Mouse (Mus musculus): Measurements from ENCODE around the gene Eif2a. TPM values are rescaled to one million over a fixed set of nuclear protein-coding genes. Genes with fewer than 3 reads are reported as not detected.

Eif2a gene
- 45.7 and 62.6 TPM in 2 replicates for polyA plus RNA-seq (2012; ENCODE audit: insufficient read depth, insufficient read length, missing spikeins)

DNA sequence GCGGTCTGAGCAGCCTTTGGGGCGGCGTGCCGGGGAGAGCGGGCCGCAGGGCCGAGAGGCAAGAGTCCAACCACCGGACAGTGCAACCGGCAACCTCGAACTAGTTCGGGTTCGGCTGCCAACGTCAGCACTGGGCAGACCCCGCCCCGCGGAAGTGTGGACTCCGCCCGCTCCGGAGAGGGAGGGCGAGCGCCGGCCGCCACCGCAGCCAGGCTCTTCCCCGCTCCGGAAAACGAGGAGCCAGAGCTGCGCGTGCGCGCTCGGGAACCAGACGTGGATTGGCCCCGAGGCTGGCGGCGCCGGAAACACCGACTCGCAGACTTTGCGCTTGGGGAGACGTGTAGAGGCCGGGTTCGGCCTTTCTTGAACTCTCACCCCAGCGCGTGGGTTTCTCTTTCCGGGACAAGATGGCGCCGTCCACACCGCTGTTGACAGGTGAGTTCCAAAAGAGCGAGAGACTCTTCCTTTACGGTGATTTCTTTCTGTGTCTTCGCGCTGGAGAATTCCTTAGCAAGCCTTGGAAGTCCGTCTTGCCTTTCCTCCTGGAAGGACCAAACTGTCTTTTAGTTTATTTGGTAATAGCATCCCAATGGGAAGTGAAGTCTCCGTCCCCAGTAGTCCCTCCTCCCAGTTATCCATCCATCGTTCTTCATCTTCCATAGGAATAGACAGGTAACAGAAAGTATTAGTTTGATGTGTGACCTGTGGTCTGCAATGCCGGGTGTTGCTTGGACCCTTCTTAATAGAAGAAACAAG is at the start of gene Eif2a, which contains the start of gene Serp1:
Gene Eif2a, plus strand, starts transcription at position 170 of the 756 bp plus-strand sequence.
Gene Serp1, minus strand, starts transcription at position 241 of the 756 bp plus-strand sequence.
- H3K4me3 ChIP-seq (ENCODE audit: insufficient read depth, low read depth, low read length): peak within 1 kb of the TSS; percentile 80
- no peaks in the 10 kb centered on the region for H3K4me1 ChIP-seq (ENCODE audit: control insufficient read depth, insufficient read depth, insufficient read length, low read length)
- peak within 1 kb of the TSS; percentile 79 for H3K27ac ChIP-seq (replicated peaks; ENCODE audit: low read depth, low read length)

DNA sequence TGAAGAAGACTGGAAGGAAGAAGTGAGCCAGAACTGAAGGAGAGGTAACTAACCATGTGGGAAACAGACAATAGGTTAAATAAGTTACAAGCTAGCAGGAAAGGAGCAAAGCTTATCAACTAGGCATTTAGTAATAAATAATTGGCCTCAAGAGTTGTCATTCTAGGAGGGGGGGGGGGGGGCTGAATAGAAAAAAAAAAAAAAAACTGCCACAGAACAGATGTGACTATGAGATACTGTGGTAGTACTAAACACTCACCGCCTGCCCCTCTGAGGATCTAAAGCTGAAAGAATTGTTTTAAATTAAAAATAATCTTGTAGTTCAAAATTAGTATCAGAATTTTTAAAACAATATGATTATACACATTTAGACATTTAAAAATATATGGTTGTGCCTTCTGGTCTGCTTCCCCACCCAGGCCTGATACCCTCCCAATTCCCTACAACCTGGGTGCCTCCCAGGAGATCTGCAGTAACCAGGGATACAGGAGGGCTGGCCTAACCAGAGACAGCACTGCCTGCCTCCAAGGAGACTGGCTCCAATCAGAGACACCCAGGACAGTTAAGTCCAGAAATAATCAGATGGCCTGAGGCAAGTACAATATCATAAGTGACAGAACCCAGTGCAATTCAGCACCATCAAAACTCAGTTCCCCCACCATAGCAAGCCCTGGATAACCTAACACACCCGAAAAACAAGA is 46.7 kb upstream of the Eif2a start:
- Histone ChIP-seq H3K27ac (replicated peaks; ENCODE audit: low read depth, low read length) (no peak overlapping the region), H3K4me3 (ENCODE audit: insufficient read depth, low read depth, low read length) (no peak overlapping the region), H3K4me1 (ENCODE audit: control insufficient read depth, insufficient read depth, insufficient read length, low read length) (no peaks in the 10 kb centered on the region)

DNA sequence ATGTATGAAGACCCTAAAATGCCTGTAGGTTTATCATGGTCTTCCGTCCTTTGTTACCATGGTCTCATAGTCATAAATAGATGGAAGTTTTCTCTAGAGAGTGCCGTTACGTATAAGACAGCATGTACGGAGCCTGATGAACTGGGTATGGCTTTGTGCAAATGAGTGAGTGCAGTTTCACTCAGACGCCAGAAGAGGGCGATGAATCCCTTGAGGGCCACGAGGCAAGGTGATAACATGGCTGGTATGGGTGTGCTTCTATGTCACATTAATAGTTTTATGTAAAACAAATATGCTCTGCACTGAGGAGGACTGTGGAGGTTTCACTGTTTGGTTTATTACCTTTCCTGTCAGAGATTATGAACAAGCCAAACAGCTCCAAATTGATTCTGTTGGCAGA is 39.7 kb upstream of the Eif2a start:
- no peak overlapping the region for H3K27ac ChIP-seq (replicated peaks; ENCODE audit: low read depth, low read length)
- H3K4me1 ChIP-seq (ENCODE audit: control insufficient read depth, insufficient read depth, insufficient read length, low read length): no peaks in the 10 kb centered on the region
- H3K4me3 ChIP-seq (ENCODE audit: insufficient read depth, low read depth, low read length): no peak overlapping the region

DNA sequence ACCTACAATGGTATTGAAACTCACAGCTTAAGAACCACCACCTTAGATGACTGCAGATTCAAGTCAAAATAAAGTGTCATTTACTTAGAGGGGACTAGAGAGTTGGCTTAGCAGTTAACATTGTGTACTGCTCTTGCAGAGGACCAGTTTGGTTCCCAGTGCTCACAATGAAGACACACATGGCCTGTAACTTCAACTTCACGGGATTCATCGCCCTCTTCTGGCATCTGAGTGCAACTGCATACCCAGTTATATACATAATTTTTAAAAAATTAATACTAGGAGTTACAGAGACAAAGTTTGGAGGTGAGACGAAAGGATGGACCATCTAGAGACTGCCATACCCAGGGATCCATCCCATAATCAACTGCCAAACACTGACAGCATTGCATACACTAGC is 38.5 kb upstream of the Eif2a start:
- Histone ChIP-seq H3K4me1 (ENCODE audit: control insufficient read depth, insufficient read depth, insufficient read length, low read length) (no peaks in the 10 kb centered on the region), H3K4me3 (ENCODE audit: insufficient read depth, low read depth, low read length) (no peak overlapping the region), H3K27ac (replicated peaks; ENCODE audit: low read depth, low read length) (no peak overlapping the region)

DNA sequence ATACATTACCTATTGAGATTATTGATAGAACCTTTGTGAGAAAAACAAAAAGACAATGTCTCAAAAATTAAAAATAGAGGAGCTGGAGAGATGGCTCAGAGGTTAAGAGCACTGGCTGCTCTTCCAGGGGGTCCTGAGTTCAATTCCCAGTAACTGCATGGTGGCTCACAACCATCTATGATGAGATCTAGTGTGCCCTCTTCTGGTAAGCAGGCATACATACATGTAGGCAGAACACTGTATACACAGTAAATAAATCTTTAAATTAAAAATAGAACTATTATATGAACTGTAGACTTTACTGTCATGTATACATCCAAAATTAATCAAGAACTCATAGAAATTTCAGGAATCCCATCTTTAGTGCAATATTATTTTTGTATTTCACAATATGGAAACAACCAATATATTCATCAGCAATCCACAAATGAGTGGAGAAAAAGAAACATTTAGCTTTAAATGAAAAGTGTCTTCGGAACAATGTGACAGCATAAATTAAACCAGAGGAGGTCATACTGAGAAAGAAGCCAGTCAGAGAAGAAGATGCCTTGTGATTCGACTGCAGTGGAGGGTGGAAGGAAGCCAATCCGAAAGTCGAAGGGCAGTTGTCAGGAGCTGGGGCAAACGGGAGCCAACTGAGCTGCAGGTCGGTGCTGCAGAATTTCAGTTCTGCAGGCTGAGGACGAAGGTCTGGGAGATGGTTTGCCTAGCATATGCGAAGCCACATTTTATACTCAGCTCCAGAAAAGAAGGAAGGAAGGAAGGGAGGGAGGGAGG is 37.4 kb upstream of the Eif2a start:
- no peaks in the 10 kb centered on the region for H3K4me1 ChIP-seq (ENCODE audit: control insufficient read depth, insufficient read depth, insufficient read length, low read length)
- 0 out of 2 replicates have a peak overlapping the region, but pooled peaks have one; percentile 14 for H3K4me3 ChIP-seq (ENCODE audit: insufficient read depth, low read depth, low read length)
- H3K27ac ChIP-seq (replicated peaks; ENCODE audit: low read depth, low read length): no peak overlapping the region

DNA sequence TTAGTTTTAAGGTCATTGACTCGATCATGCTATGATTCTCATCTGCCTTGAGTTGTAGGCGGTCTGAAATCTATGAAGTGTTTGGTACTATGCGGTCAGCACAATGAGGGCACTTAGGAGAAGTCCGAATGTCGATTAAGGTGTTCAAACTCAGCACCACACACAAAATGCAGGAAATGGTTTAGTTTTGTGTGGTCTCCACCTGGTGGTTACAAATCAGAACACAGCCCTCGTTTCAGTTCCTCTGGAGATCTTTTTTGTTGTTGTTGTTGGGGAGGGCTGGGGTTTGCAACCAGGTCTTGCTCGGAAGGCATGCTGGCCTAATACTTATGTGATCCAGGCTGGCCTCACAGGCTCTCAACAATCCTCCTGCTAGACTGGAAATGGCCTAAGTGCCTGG is 34.8 kb upstream of the Eif2a start:
- Histone ChIP-seq H3K27ac (replicated peaks; ENCODE audit: low read depth, low read length) (no peak overlapping the region), H3K4me3 (ENCODE audit: insufficient read depth, low read depth, low read length) (no peak overlapping the region), H3K4me1 (ENCODE audit: control insufficient read depth, insufficient read depth, insufficient read length, low read length) (no peaks in the 10 kb centered on the region)

DNA sequence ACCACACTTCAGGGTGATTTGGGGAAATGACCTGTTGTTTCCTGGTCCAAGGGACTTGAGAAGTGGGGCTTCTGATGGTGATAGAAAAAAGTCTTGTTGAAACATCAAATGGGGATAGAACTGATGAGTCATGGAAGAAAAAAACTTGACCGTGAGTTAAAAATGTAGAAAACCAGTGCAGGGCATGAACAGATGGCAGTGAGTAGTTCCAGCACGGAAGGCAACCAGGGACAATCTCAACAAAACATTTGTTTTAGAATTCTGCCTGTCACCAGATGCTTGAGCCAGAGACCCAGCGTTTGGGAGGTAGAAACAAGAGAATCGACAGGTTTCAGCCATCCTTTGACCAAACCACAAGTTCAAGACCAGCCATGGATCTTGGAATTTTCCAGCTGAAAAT is 32.0 kb upstream of the Eif2a start:
- Histone ChIP-seq H3K27ac (replicated peaks; ENCODE audit: low read depth, low read length) (no peak overlapping the region), H3K4me3 (ENCODE audit: insufficient read depth, low read depth, low read length) (no peak overlapping the region), H3K4me1 (ENCODE audit: control insufficient read depth, insufficient read depth, insufficient read length, low read length) (no peaks in the 10 kb centered on the region)

DNA sequence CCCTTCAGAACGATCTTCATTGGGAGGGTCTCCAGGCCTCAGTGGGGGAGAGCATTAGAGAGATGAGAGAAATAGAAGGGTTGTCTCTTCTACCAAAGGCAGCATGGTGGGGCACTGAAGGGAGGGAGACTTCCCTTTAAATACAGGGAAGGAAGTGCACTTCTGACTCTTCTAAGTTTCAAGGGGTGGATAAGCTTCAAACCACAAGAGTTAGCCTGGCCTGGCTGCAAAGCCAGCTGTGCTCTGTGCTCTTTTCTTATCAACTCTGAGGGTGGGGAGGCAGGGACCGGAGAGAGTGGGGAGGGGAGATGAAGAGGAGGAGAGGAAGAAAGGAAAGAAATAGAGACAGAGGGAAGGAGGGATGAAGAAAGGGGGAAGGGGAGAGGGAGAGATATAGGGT is 23.7 kb upstream of the Eif2a start:
- Histone ChIP-seq H3K27ac (replicated peaks; ENCODE audit: low read depth, low read length) (no peak overlapping the region), H3K4me3 (ENCODE audit: insufficient read depth, low read depth, low read length) (no peak overlapping the region), H3K4me1 (ENCODE audit: control insufficient read depth, insufficient read depth, insufficient read length, low read length) (no peaks in the 10 kb centered on the region)

DNA sequence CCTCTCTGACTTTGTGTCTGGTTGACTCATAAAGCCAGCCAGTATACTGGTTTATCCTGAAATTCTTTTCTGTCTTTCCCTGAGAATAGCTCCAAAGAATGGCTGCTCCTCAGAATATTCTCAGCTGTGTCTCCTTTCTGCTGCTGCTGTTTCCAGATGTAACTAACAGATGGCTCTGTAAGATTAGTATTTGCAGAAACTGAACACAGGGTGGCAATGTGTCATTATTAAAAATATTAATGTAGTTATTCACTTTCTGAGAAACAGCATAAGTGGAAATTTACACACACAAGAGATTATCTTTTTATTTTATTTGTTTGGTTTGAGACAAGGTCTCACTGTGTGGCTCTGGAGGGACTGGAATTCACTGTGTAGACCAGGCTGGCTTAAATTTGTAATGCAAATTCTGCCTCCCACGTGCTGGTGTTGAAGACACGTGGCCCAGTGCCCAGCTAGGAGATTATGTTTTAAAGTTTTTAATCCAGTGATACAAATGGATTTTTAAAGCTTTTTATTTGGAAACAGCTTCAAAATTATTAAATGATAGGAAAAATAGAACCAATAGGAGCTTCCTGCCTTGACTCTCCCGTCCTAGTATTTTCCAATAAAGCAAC is 21.8 kb upstream of the Eif2a start:
- Histone ChIP-seq H3K4me1 (ENCODE audit: control insufficient read depth, insufficient read depth, insufficient read length, low read length) (no peaks in the 10 kb centered on the region), H3K27ac (replicated peaks; ENCODE audit: low read depth, low read length) (no peak overlapping the region), H3K4me3 (ENCODE audit: insufficient read depth, low read depth, low read length) (no peak overlapping the region)

DNA sequence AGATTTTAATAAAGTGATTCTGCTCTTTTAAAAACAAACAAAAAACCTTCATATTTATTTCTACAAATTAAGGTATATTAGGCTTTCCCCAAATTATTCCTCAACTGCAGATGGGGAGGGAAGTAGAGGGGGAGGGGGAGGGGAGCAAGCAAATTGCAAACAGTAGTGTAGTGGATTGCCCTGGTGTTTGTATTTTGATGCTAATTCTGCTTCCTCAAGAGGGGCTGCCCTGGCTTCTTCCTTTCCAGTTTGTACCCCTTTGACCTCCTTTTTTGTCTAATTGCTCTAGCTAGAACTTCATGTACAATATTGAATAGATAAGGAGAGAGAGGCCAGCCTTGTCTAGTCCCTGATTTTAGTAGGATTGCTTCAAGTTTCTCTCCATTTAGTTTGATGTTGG is 20.9 kb upstream of the Eif2a start:
- no peak overlapping the region for H3K4me3 ChIP-seq (ENCODE audit: insufficient read depth, low read depth, low read length)

DNA sequence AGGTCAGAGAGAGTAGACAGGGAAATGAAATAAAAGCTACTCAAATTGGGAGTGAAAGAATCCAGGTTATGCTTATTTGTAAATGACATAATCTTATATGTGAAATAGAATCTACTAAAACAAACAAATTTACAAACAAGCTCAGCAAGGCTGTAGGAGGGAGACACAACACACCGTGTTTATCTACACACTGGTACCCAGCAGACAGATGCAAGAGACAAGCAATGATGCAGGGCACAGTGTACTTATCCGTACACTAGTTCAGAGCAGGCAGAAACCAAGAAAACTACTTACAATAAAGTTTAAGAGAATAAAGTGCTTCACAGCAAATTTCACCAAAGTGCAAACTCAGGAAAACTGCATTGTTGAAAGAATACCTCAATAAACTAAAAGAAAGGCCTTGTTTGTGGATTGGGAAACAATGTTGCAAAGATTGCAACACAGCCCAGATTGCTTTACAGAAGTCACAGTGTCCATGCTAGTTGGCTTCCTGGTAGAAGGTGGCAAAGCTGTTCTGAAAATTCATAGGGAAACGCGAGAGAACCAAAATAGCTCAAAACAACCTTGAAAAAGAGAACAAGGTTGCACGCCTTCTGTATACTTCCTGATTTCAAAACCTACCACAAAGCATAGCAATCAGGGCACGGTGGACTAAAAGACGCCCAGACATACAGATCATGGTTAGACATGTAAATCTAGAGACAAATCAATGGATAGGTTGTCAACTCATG is 17.4 kb upstream of the Eif2a start:
- no peak overlapping the region for H3K4me3 ChIP-seq (ENCODE audit: insufficient read depth, low read depth, low read length)
- H3K4me1 ChIP-seq (ENCODE audit: control insufficient read depth, insufficient read depth, insufficient read length, low read length): no peaks in the 10 kb centered on the region
- H3K27ac ChIP-seq (replicated peaks; ENCODE audit: low read depth, low read length): peak overlapping the region; percentile 10; the same call in 1 of the 2 replicates

More for the DNA sequence above, 20.9 kb upstream of the Eif2a start:
- Histone ChIP-seq H3K4me1 (ENCODE audit: control insufficient read depth, insufficient read depth, insufficient read length, low read length) (no peaks in the 10 kb centered on the region), H3K27ac (replicated peaks; ENCODE audit: low read depth, low read length) (no peak overlapping the region)

DNA sequence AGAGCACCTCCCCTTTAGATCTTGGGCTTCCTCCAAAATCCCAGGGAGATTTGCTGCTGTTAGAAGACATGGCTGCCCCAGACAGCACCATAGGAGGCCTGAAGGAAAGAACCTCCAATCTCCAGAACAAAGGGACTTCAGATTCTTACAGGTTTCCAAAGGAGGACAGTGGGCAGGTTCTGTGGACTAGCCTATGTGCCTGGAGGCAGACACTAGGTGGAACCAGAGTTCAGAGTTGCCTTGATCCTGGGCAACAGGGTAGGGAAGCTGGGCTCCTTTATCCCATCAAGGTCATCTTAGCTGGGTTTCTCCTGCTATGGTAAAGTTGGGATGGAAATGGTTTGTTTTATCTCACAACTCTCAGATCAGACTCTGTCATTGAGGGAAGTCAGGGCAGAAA is 14.0 kb upstream of the Eif2a start:
- Histone ChIP-seq H3K27ac (replicated peaks; ENCODE audit: low read depth, low read length) (no peak overlapping the region), H3K4me1 (ENCODE audit: control insufficient read depth, insufficient read depth, insufficient read length, low read length) (no peaks in the 10 kb centered on the region), H3K4me3 (ENCODE audit: insufficient read depth, low read depth, low read length) (no peak overlapping the region)

DNA sequence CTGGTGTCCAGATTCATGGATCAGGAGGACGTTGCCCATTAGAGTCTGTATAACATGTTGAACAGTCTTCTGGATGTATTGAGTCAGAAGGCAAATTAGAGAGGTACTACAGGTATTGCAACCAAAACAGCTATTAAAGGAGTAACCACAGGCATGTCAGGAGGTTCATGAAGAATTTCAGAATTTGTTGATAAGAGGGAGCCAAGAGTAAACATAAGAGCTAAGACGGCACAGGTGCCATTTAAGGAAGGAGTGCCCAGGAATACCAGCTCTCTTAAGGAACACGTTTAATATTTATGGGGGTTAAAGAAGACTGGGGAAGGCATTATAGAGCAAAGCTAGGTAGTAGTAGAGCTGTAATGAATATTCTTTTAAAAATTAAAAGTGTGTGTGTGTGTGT is 12.9 kb upstream of the Eif2a start:
- Histone ChIP-seq H3K4me1 (ENCODE audit: control insufficient read depth, insufficient read depth, insufficient read length, low read length) (no peaks in the 10 kb centered on the region), H3K4me3 (ENCODE audit: insufficient read depth, low read depth, low read length) (no peak overlapping the region), H3K27ac (replicated peaks; ENCODE audit: low read depth, low read length) (no peak overlapping the region)

DNA sequence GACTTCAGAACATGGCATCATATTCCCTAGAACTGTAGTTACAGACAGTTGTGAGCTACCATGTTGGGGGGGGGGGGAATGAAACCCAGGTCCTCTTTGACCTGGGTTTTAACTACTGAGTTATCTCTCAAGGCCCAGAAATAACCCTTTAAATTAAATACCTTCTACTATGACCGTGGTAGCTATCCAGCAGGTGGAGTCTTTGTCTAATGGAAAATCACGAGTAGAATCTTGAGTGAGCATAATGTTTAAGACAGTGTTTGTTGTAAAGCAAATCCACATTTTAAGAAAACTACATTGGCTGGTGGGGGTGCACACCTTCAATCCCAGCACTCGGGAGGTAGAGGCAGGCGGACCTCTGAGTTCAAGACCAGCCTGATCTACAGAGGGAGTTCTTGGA is 12.1 kb upstream of the Eif2a start:
- Histone ChIP-seq H3K4me1 (ENCODE audit: control insufficient read depth, insufficient read depth, insufficient read length, low read length) (no peaks in the 10 kb centered on the region), H3K4me3 (ENCODE audit: insufficient read depth, low read depth, low read length) (no peak overlapping the region), H3K27ac (replicated peaks; ENCODE audit: low read depth, low read length) (no peak overlapping the region)
